Comparison of ENCODE assay signal across 8 mouse cellular contexts in the genomic region with DNA sequence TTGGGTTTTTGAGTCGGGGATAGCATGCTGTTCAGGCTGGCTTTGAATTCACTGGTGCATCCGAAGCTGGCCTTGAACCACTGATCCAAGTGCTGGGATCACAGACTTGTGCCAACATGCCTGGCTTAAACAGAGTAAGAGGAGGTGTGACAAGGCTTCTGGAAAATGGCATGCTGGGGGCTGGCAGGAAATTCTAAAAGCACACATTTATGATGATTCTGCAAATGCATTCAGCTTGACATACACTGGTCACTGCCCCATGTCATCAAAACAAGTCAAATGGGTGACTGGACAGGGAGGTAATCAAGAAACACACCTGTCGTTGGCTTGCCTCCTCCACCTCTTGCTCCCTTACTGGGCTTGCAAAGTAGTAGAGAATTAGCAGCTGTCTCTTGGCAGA. TPM values are rescaled to one million over a fixed set of nuclear protein-coding genes. Genes with fewer than 3 reads are reported as not detected.
DNase-seq lines count a peak whose midpoint lies in the region; TF ChIP-seq lines count a peak whose summit lies in the region.

No protein-coding gene starts in this region.

- peaks cover 10% of the 10 kb centered on the region for H3K4me1 ChIP-seq in testis, adult 2 months (ENCODE audit: control insufficient read depth, insufficient read depth, low read length)

- H3K27me3 ChIP-seq in testis, adult 2 months (ENCODE audit: control insufficient read depth, insufficient read depth, low read length), result no peaks in the 10 kb centered on the region

- TF ChIP-seq POLR2A in testis, adult 2 months (IDR thresholded peaks at IDR 0.05; ENCODE audit: control insufficient read depth, low read depth, low read length), result no peak

- no peak for TF ChIP-seq CTCF in gastrocnemius, adult 2 months (IDR thresholded peaks at IDR 0.05)
- TF ChIP-seq CTCF in testis, adult 2 months (IDR thresholded peaks at IDR 0.05; ENCODE audit: control insufficient read depth, insufficient read depth, insufficient replicate concordance, low read depth, low read length), result no peak

- 0 out of 2 replicates have a peak overlapping the region, but pooled peaks have one; percentile 28 for H3K27ac ChIP-seq in gastrocnemius, adult 2 months
- no peak overlapping the region; the same call in 1 of the 2 replicates for H3K27ac ChIP-seq in testis, adult 2 months (ENCODE audit: control insufficient read depth, insufficient read depth, low read depth, low read length)

- H3K4me3 ChIP-seq in gastrocnemius, adult 2 months, result peak overlapping the region; percentile 91
- 0 out of 2 replicates have a peak overlapping the region, but pooled peaks have one; percentile 9 for H3K4me3 ChIP-seq in testis, adult 2 months (ENCODE audit: control insufficient read depth, low read depth, low read length)

- no peaks in the 10 kb centered on the region for H3K36me3 ChIP-seq in testis, adult 2 months (ENCODE audit: control insufficient read depth, insufficient read depth, low read length)

- no peak for DNase-seq in gastrocnemius, adult 2 months
- DNase-seq in gastrocnemius, adult 18-20 months (ENCODE audit: low spot score), result no peak
- DNase-seq in testis, postnatal 14 days (ENCODE audit: low spot score), result no peak
- DNase-seq in liver, result peak; percentile 62
- no peak for DNase-seq in thymus, postnatal 36 days
- DNase-seq in kidney, postnatal 36 days, result no peak
- no peak for DNase-seq in frontal cortex, postnatal 36 days (ENCODE audit: low spot score in 2 of 2)

- intact Hi-C loops in gastrocnemius, adult 2 months (cut with DNase I), result loop anchor here (5.0 kb wide), 3 partner anchors 63 to 172 kb away; no protein-coding TSS in a partner anchor

RNA-seq across cellular contexts. Expression of a gene that starts 1.9 kb away (rescaled TPM):
- total RNA-seq in gastrocnemius, adult 2 months (2021), result 100 to 1,000 TPM in 1 of 2 experiments, 10 to 100 TPM in 1; 98.0 to 105 TPM
- 10 to 100 TPM; 58.1 to 85.3 TPM for total RNA-seq in gastrocnemius, adult 18-20 months (2021)
- polyA plus RNA-seq in testis, adult 2 months (2012; rRNA removed), result 21.0 and 27.7 TPM in 2 replicates
